Mouse (Mus musculus) kidney, embryonic 15.5 days (tissue): ENCODE data around the gene Odf3l2. TPM values are rescaled to one million over a fixed set of nuclear protein-coding genes. Genes with fewer than 3 reads are reported as not detected.
A peak's percentile ranks its signal among the peaks of the same experiment; 100 is the strongest.

Experiments used
- ATAC-seq: fragments of 200-750 bp; cut with Nextera tagmentation; replicated peaks from 2 replicates; pipeline ENCODE4 v1.8.0; 2017; ENCODE audit warnings: moderate TSS enrichment; ENCODE audit not compliant: low FRiP score
- H3K27ac ChIP-seq: fragments of 300-500 bp; sonication (generic); 2 replicates; pipeline ENCODE4 v1.5.1; 2015; ENCODE audit warnings: mild to moderate bottlenecking, inconsistent platforms
- H3K27me3 ChIP-seq: fragments of 300-500 bp; sonication (generic); 2 replicates; pipeline ENCODE4 v1.6.1; 2015; ENCODE audit warnings: inconsistent platforms
- H3K36me3 ChIP-seq: fragments of 300-500 bp; sonication (generic); 2 replicates; pipeline ENCODE4 v1.6.1; 2015; ENCODE audit warnings: inconsistent platforms
- H3K4me1 ChIP-seq: fragments of 300-500 bp; sonication (generic); 2 replicates; pipeline ENCODE4 v1.6.1; 2015; ENCODE audit warnings: inconsistent platforms
- H3K4me2 ChIP-seq: fragments of 300-500 bp; sonication (generic); 2 replicates; pipeline ENCODE4 v1.6.1; 2015; ENCODE audit warnings: moderate library complexity, mild to moderate bottlenecking, inconsistent platforms
- H3K4me3 ChIP-seq: fragments of 300-500 bp; sonication (generic); replicated peaks from 2 replicates; pipeline ENCODE4 v1.5.1; 2015; ENCODE audit warnings: mild to moderate bottlenecking, inconsistent platforms
- H3K9ac ChIP-seq: fragments of 300-500 bp; sonication (generic); 2 replicates; pipeline ENCODE4 v1.6.1; 2015; ENCODE audit warnings: mild to moderate bottlenecking, inconsistent platforms
- H3K9me3 ChIP-seq: fragments of 300-500 bp; sonication (generic); replicated peaks from 2 replicates; pipeline ENCODE4 v1.6.1; 2016; ENCODE audit warnings: inconsistent platforms
- WGBS: fragments of 180-500 bp; shearing (Covaris S2); methylation state at CpG from one replicate; pipeline ENCODE4 v1.1.7; 2015; ENCODE audit warnings: mixed read lengths; 5-methylcytosine and 5-hydroxymethylcytosine counted together
- polyA plus RNA-seq: library from polyadenylated mRNA; unstranded; fragments of >200 nt; fragmentation: Nextera tagmentation; extraction: Ambion mirVana; gene quantifications from 2 replicates; pipeline ENCODE4 v1.2.1, GENCODE M21; 2015

Odf3l2 gene
- polyA plus RNA-seq, 1 experiment from 2014 or later: not detected

- ATAC-seq: peak; percentile 50
- 7% methylated on average over 23 of the region's 23 CpGs for WGBS
These were observed 6.9 kb downstream of the Odf3l2 start for GRCm38 (mm10) chr10:79638486-79639204.

GRCm38 (mm10) chr10:79637128-79638110 is 8.1 kb downstream of the Odf3l2 start, which contains the start of gene Shc2:
TSS of gene Shc2 (minus strand) at chr10:79637918.
- H3K4me3 ChIP-seq: peak within 1 kb of the TSS; percentile 77
- H3K27me3 ChIP-seq: peaks cover 25% of the 10 kb centered on the region
- peak; percentile 79 for ATAC-seq
- peaks cover 50% of the 10 kb centered on the region for H3K4me1 ChIP-seq
- peak within 1 kb of the TSS; percentile 89 for H3K4me2 ChIP-seq
- no peaks in the 10 kb centered on the region for H3K36me3 ChIP-seq
- H3K27ac ChIP-seq: peak within 1 kb of the TSS; percentile 69
- WGBS: under 1% methylated on average over 105 of the region's 116 CpGs
- peak within 1 kb of the TSS; percentile 74 for H3K9ac ChIP-seq
- H3K9me3 ChIP-seq: no peaks in the 10 kb centered on the region

More at GRCm38 (mm10) chr10:79638486-79639204, 6.9 kb downstream of the Odf3l2 start:
- 0 out of 2 replicates have a peak overlapping the region, but pooled peaks have one; percentile 14 for H3K27ac ChIP-seq
- peaks cover 25% of the 10 kb centered on the region for H3K27me3 ChIP-seq
- H3K4me1 ChIP-seq: peaks cover 40% of the 10 kb centered on the region
- H3K9ac ChIP-seq: 0 out of 2 replicates have a peak overlapping the region, but pooled peaks have one; percentile 26
- H3K36me3 ChIP-seq: no peaks in the 10 kb centered on the region
- H3K9me3 ChIP-seq: no peaks in the 10 kb centered on the region
- H3K4me2 ChIP-seq: peak overlapping the region; percentile 89
- peak overlapping the region; percentile 77 for H3K4me3 ChIP-seq

GRCm38 (mm10) chr10:79636287-79636686 is 9.3 kb downstream of the Odf3l2 start:
- no peak overlapping the region for H3K9ac ChIP-seq
- no peak for ATAC-seq
- peak overlapping the region; percentile 89; the same call in 1 of the 2 replicates for H3K4me2 ChIP-seq
- H3K27me3 ChIP-seq: peaks cover 25% of the 10 kb centered on the region
- H3K4me1 ChIP-seq: peaks cover 50% of the 10 kb centered on the region
- H3K27ac ChIP-seq: no peak overlapping the region
- no peaks in the 10 kb centered on the region for H3K36me3 ChIP-seq
- H3K9me3 ChIP-seq: no peaks in the 10 kb centered on the region
- WGBS: 81% methylated on average over 8 of the region's 8 CpGs
- H3K4me3 ChIP-seq: no peak overlapping the region

GRCm38 (mm10) chr10:79633006-79633777 is 12.3 kb downstream of the Odf3l2 start:
- Histone ChIP-seq H3K27me3 (peaks cover 4% of the 10 kb centered on the region; the same call in 1 of the 2 replicates), H3K9ac (0 out of 2 replicates have a peak overlapping the region, but pooled peaks have one; percentile 5), H3K4me1 (peaks cover 36% of the 10 kb centered on the region), H3K27ac (peak overlapping the region; percentile 57), H3K4me2 (0 out of 2 replicates have a peak overlapping the region, but pooled peaks have one; percentile 9), H3K9me3 (no peaks in the 10 kb centered on the region), H3K4me3 (no peak overlapping the region), H3K36me3 (no peaks in the 10 kb centered on the region)
- 0 out of 2 replicates have a peak, but pooled peaks have one; percentile 12 for ATAC-seq
- 54% methylated on average over 17 of the region's 17 CpGs for WGBS

- Histone ChIP-seq H3K27ac (no peak overlapping the region), H3K4me1 (peaks cover 21% of the 10 kb centered on the region), H3K27me3 (no peaks in the 10 kb centered on the region), H3K9ac (no peak overlapping the region), H3K4me2 (no peak overlapping the region), H3K9me3 (no peaks in the 10 kb centered on the region), H3K4me3 (no peak overlapping the region), H3K36me3 (no peaks in the 10 kb centered on the region)
- 69% methylated on average over 4 of the region's 4 CpGs for WGBS
- no peak for ATAC-seq
These were observed 14.1 kb downstream of the Odf3l2 start for GRCm38 (mm10) chr10:79631432-79631831.

DNA sequence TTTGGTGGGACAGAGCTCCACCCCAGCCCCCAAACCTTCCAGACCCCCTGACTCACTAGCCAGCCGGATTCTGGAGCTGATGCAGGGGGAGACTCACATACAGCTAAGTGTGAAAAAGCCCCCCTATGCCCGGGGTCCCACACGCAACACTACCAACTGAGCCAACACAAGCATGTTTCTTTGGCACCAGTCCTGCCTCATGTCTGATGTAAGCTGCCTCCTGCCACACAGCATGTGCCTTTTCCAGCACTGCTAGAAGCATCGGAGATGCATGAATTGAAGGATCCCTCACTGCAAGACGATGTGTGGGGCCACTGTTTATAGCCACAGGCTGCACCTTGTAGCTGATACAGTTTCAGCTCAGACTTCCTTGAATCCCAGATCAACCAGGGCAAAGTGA is 17.2 kb downstream of the Odf3l2 start:
- Histone ChIP-seq H3K36me3 (no peaks in the 10 kb centered on the region), H3K4me3 (no peak overlapping the region), H3K27ac (no peak overlapping the region), H3K4me1 (peaks cover 7% of the 10 kb centered on the region), H3K9me3 (no peaks in the 10 kb centered on the region), H3K27me3 (no peaks in the 10 kb centered on the region), H3K9ac (no peak overlapping the region), H3K4me2 (no peak overlapping the region)
- no peak for ATAC-seq
- WGBS: 87% methylated on average over 5 of the region's 5 CpGs

GRCm38 (mm10) chr10:79626156-79626555 is 19.4 kb downstream of the Odf3l2 start:
- Histone ChIP-seq H3K27me3 (no peaks in the 10 kb centered on the region), H3K36me3 (no peaks in the 10 kb centered on the region), H3K9ac (no peak overlapping the region), H3K27ac (no peak overlapping the region), H3K4me1 (no peaks in the 10 kb centered on the region), H3K4me3 (no peak overlapping the region), H3K9me3 (no peaks in the 10 kb centered on the region), H3K4me2 (no peak overlapping the region)
- 76% methylated on average over 10 of the region's 10 CpGs for WGBS
- ATAC-seq: no peak

- Histone ChIP-seq H3K4me2 (no peak overlapping the region), H3K27ac (no peak overlapping the region), H3K9me3 (no peaks in the 10 kb centered on the region), H3K4me1 (0 out of 2 replicates have a peak, but pooled peaks cover 2% of the 10 kb centered on the region), H3K9ac (no peak overlapping the region), H3K36me3 (no peaks in the 10 kb centered on the region), H3K27me3 (no peaks in the 10 kb centered on the region), H3K4me3 (no peak overlapping the region)
- 74% methylated on average over 9 of the region's 9 CpGs for WGBS
- ATAC-seq: no peak
These were observed 20.1 kb downstream of the Odf3l2 start for GRCm38 (mm10) chr10:79625398-79625797.

DNA sequence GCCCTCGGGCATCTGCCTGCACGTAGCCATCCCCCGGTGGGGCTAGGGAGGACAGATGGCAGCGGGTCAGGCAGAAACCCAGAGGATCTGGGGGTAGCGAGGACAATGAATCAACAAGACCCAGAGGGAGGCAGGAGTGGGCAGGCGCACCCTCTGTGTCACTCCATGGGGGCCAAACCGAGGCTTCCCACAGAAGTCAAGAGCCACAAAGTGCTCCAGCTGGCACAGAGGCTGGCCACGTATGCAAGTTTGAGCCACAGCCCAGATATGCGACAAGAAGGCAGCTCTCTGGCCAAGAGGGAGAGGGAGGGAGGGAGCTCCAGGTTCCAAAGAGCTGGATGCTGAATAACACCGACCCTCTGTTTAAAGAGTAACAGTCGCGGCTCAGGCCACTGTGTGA is 21.6 kb downstream of the Odf3l2 start:
- WGBS: 70% methylated on average over 12 of the region's 12 CpGs

GRCm38 (mm10) chr10:79616376-79616775 is 29.2 kb downstream of the Odf3l2 start:
- Histone ChIP-seq H3K9me3 (no peaks in the 10 kb centered on the region), H3K36me3 (no peaks in the 10 kb centered on the region), H3K4me2 (no peak overlapping the region), H3K4me1 (peaks cover 32% of the 10 kb centered on the region), H3K9ac (no peak overlapping the region), H3K27ac (no peak overlapping the region), H3K27me3 (peaks cover 34% of the 10 kb centered on the region), H3K4me3 (no peak overlapping the region)
- 87% methylated on average over 5 of the region's 5 CpGs for WGBS
- no peak for ATAC-seq

More for the DNA sequence above, 21.6 kb downstream of the Odf3l2 start:
- 0 out of 2 replicates have a peak, but pooled peaks cover 2% of the 10 kb centered on the region for H3K4me1 ChIP-seq
- H3K4me2 ChIP-seq: no peak overlapping the region
- no peak overlapping the region for H3K4me3 ChIP-seq
- no peaks in the 10 kb centered on the region for H3K27me3 ChIP-seq
- H3K9ac ChIP-seq: no peak overlapping the region
- ATAC-seq: no peak
- H3K27ac ChIP-seq: no peak overlapping the region
- no peaks in the 10 kb centered on the region for H3K36me3 ChIP-seq
- no peaks in the 10 kb centered on the region for H3K9me3 ChIP-seq

- Histone ChIP-seq H3K4me3 (no peak overlapping the region), H3K9ac (no peak overlapping the region), H3K27ac (no peak overlapping the region), H3K4me1 (peaks cover 33% of the 10 kb centered on the region), H3K27me3 (peaks cover 39% of the 10 kb centered on the region), H3K9me3 (no peaks in the 10 kb centered on the region), H3K4me2 (no peak overlapping the region), H3K36me3 (no peaks in the 10 kb centered on the region)
- no peak for ATAC-seq
- WGBS: 14% methylated on average over 8 of the region's 8 CpGs
These were observed 29.7 kb downstream of the Odf3l2 start for GRCm38 (mm10) chr10:79615860-79616259.
